Mouse (Mus musculus) cerebellum, adult 2 months (tissue): ENCODE results near the gene Hist2h3c1. TPM values are rescaled to one million over a fixed set of nuclear protein-coding genes. Genes with fewer than 3 reads are reported as not detected.
"Not testable (repeated sequence)": the region's sequence is repeated elsewhere in the genome, so short reads cannot be mapped to it uniquely, and the experiment has no call there.

Experiments
- DNase-seq, 2 experiments: peaks; one replicate each; pipeline ENCODE4 v3.0.0; 2021
- H3K27ac ChIP-seq: fragments of 200-500 bp; 2 replicates; pipeline ENCODE4 v1.5.1; 2012; ENCODE audit warnings: low read length, control low read depth, inconsistent platforms; ENCODE audit not compliant: insufficient read depth
- H3K27me3 ChIP-seq: fragments of 200-500 bp; 2 replicates; pipeline ENCODE4 v1.6.1; 2012; ENCODE audit warnings: inconsistent platforms, mild to moderate bottlenecking, low read length, moderate library complexity; ENCODE audit not compliant: control insufficient read depth, insufficient read depth
- H3K4me1 ChIP-seq: fragments of 200-500 bp; 2 replicates; pipeline ENCODE4 v1.6.1; 2011; ENCODE audit warnings: low read length; ENCODE audit not compliant: control insufficient read depth, insufficient read depth
- H3K4me3 ChIP-seq: fragments of 200-500 bp; replicated peaks from 2 replicates; pipeline ENCODE3; 2011; ENCODE audit warnings: mild to moderate bottlenecking, low read depth, low read length, control low read depth; ENCODE audit not compliant: insufficient read depth
- CTCF ChIP-seq: fragments of 200-500 bp; IDR thresholded peaks from 2 replicates; pipeline ENCODE4 v1.5.1; 2011; ENCODE audit warnings: low read depth, mild to moderate bottlenecking, control low read depth, low read length, moderate library complexity, borderline replicate concordance; ENCODE audit not compliant: insufficient read depth
- POLR2A ChIP-seq: fragments of 200-500 bp; IDR thresholded peaks from 2 replicates; pipeline ENCODE4 v1.6.1; 2011; ENCODE audit warnings: low read length, control low read depth, borderline replicate concordance; ENCODE audit not compliant: insufficient read depth
- WGBS: fragments of 180-500 bp; shearing (Covaris S2); methylation state at CpG from one replicate; pipeline ENCODE4 v1.1.7; 2018; 5-methylcytosine and 5-hydroxymethylcytosine counted together
- polyA plus RNA-seq: library from polyadenylated mRNA; depleted of rRNA; stranded (reverse); fragments of >200 nt; gene quantifications from 2 replicates; pipeline ENCODE4 v1.2.3, GENCODE M21; 2012

Hist2h3c1 gene
- polyA plus RNA-seq, 1 experiment: not detected

- TF ChIP-seq CTCF: no peak
- no peak for TF ChIP-seq POLR2A
- 1% methylated on average over 27 of the region's 27 CpGs for WGBS
- Histone ChIP-seq H3K27ac (peak overlapping the region; percentile 86), H3K4me3 (peak overlapping the region; percentile 53), H3K27me3 (no peaks in the 10 kb centered on the region), H3K4me1 (peaks cover 6% of the 10 kb centered on the region; the same call in 1 of the 2 replicates)
- peak in 1 of 2 experiments; percentile 70 for DNase-seq
These were observed 17.3 kb downstream of the Hist2h3c1 start for GRCm38 (mm10) chr3:96263558-96264403.

- TF ChIP-seq CTCF: no peak
- no peak for TF ChIP-seq POLR2A
- WGBS: 52% methylated on average over 7 of the region's 7 CpGs
- peak overlapping the region; percentile 63; the same call in 1 of the 2 replicates for H3K27ac ChIP-seq
- H3K27me3 ChIP-seq: no peaks in the 10 kb centered on the region
- H3K4me3 ChIP-seq: no peak overlapping the region
- DNase-seq: peak in 1 of 2 experiments; percentile 31
- H3K4me1 ChIP-seq: peaks cover 6% of the 10 kb centered on the region; the same call in 1 of the 2 replicates
These were observed 18.0 kb downstream of the Hist2h3c1 start for GRCm38 (mm10) chr3:96264404-96264949.

GRCm38 (mm10) chr3:96266132-96266710 lies 19.7 kb downstream of the Hist2h3c1 start:
- WGBS: 93% methylated on average over 8 of the region's 8 CpGs
- no peaks in the 10 kb centered on the region for H3K27me3 ChIP-seq
- DNase-seq: no peak
- peaks cover 6% of the 10 kb centered on the region; the same call in 1 of the 2 replicates for H3K4me1 ChIP-seq
- no peak overlapping the region for H3K27ac ChIP-seq
- TF ChIP-seq CTCF (no peak), POLR2A (no peak)
- no peak overlapping the region for H3K4me3 ChIP-seq

- H3K4me1 ChIP-seq: peaks cover 6% of the 10 kb centered on the region; the same call in 1 of the 2 replicates
These were observed 21.1 kb downstream of the Hist2h3c1 start for GRCm38 (mm10) chr3:96267541-96267940.

GRCm38 (mm10) chr3:96268051-96268775 lies 21.7 kb downstream of the Hist2h3c1 start, which contains the start of gene Hist2h3b:
Hist2h3b (plus strand) TSS chr3:96268654.
- 13% methylated on average over 30 of the region's 30 CpGs for WGBS
- Histone ChIP-seq H3K4me3 (peak within 1 kb of the TSS; percentile 70), H3K27me3 (no peaks in the 10 kb centered on the region), H3K4me1 (peaks cover 6% of the 10 kb centered on the region; the same call in 1 of the 2 replicates), H3K27ac (peak within 1 kb of the TSS; percentile 93)
- TF ChIP-seq CTCF: no peak
- TF ChIP-seq POLR2A: peak; percentile 89
- peak; percentile 87 to 89 for DNase-seq

More at GRCm38 (mm10) chr3:96267541-96267940, 21.1 kb downstream of the Hist2h3c1 start:
- Histone ChIP-seq H3K27me3 (no peaks in the 10 kb centered on the region), H3K4me3 (no peak overlapping the region), H3K27ac (no peak overlapping the region)
- TF ChIP-seq POLR2A (no peak), CTCF (no peak)
- WGBS: 80% methylated on average over 4 of the region's 4 CpGs
- DNase-seq: no peak

GRCm38 (mm10) chr3:96268776-96269378 lies 22.4 kb downstream of the Hist2h3c1 start:
- under 1% methylated on average over 17 of the region's 44 CpGs for WGBS
- H3K4me1 ChIP-seq, H3K27me3 ChIP-seq: not testable (repeated sequence)
- Histone ChIP-seq H3K27ac (peak overlapping the region; percentile 93), H3K4me3 (peak overlapping the region; percentile 56)
- DNase-seq: peak in 1 of 2 experiments; percentile 63
